11 mouse cellular contexts compared by ENCODE assay signal in the genomic region with DNA sequence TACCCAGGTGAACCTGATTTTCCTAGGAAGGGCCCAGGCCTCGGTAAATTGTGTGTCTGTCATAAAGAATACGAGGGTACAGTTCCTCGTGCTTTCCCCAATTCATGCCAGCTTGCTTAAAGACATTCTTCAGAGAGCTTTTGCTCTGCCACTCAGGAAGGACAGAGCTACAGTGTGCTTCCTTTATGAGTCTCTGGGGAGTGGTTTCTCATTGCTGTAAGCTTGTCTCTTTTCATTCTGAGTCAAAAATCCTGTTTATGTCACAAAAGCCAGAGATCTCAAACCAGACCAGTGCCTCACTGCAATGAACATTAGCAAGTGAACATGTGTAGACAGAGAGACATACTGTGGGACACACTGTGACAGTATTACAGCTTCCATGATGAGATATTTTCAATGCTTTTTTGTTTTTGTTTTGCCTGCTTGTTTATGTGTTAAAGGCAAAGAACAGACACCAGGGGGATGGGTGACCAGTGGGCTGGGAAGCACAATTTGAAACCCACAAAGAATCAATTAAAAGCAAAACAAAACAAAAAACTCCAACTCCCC. TPM values are rescaled to one million over a fixed set of nuclear protein-coding genes. Genes with fewer than 3 reads are reported as not detected.
DNase-seq lines count a peak whose midpoint lies in the region; ATAC-seq and TF ChIP-seq lines count a peak whose summit lies in the region.
"Had no signal": no experiment of that assay in that cellular context is flagged by ENCODE, and none has a peak within 500 bp of the region (broad histone marks: within the 10 kb centered on the region; RNA-seq: fewer than 3 reads in every experiment).

No protein-coding gene starts in this region.

- no peak for TF ChIP-seq POLR2A in liver, adult 2 months (IDR thresholded peaks at IDR 0.05; ENCODE audit: extremely low read depth, insufficient read depth, low read length)
- TF ChIP-seq POLR2A in brain, embryonic 14.5 days (IDR thresholded peaks at IDR 0.05; ENCODE audit: borderline replicate concordance, extremely low read depth, insufficient read depth, insufficient read length, poor library complexity, severe bottlenecking): no peak
- TF ChIP-seq POLR2A in small intestine, adult 2 months (IDR thresholded peaks at IDR 0.05; ENCODE audit: low read depth, low read length): no peak

- H3K36me3 ChIP-seq in liver, adult 2 months (ENCODE audit: control insufficient read depth, insufficient read depth, low read length): peaks cover 4% of the 10 kb centered on the region; the same call in 1 of the 2 replicates
- no peaks in the 10 kb centered on the region for H3K36me3 ChIP-seq in liver, embryonic 11.5 days (ENCODE audit: control insufficient read depth, insufficient read depth, low read length)
- no peaks in the 10 kb centered on the region for H3K36me3 ChIP-seq in hindbrain, embryonic 15.5 days
- no peaks in the 10 kb centered on the region; the same call in 1 of the 2 replicates for H3K36me3 ChIP-seq in small intestine, adult 2 months (ENCODE audit: control insufficient read depth, insufficient read depth, low read length)

- H3K9me3 ChIP-seq in liver, embryonic 11.5 days (ENCODE audit: control insufficient read depth, low read length): no peaks in the 10 kb centered on the region
- no peaks in the 10 kb centered on the region for H3K9me3 ChIP-seq in hindbrain, embryonic 15.5 days

- no peak overlapping the region; the same call in 1 of the 2 replicates for H3K9ac ChIP-seq in liver, adult 2 months (ENCODE audit: low read depth, low read length)
- no peak overlapping the region for H3K9ac ChIP-seq in liver, embryonic 11.5 days (ENCODE audit: low read depth, low read length)
- H3K9ac ChIP-seq in hindbrain, embryonic 15.5 days: no peak overlapping the region
- H3K9ac ChIP-seq: lung, embryonic 14.5 days had no signal

- H3K4me1 ChIP-seq in liver, adult 2 months (ENCODE audit: control insufficient read depth, insufficient read depth, low read length): peaks cover 53% of the 10 kb centered on the region
- H3K4me1 ChIP-seq in liver, embryonic 11.5 days (replicated peaks; ENCODE audit: control insufficient read depth, insufficient read depth, low read length): 0 out of 2 replicates have a peak, but pooled peaks cover 2% of the 10 kb centered on the region
- peaks cover 4% of the 10 kb centered on the region; the same call in 1 of the 2 replicates for H3K4me1 ChIP-seq in hindbrain, embryonic 15.5 days (replicated peaks)
- peaks cover 16% of the 10 kb centered on the region; the same call in 1 of the 2 replicates for H3K4me1 ChIP-seq in small intestine, adult 2 months (ENCODE audit: control insufficient read depth, insufficient read depth, insufficient read length, low read length)

- peaks cover 24% of the 10 kb centered on the region; the same call in 1 of the 2 replicates for H3K79me2 ChIP-seq in liver, adult 2 months (ENCODE audit: control insufficient read depth, insufficient read depth, low read length)

- 20% methylated on average over 3 of the region's 3 CpGs for whole genome bisulfite sequencing in liver, adult 2 months
- WGBS in liver, embryonic 11.5 days: 69% methylated on average over 3 of the region's 3 CpGs
- 59% methylated on average over 3 of the region's 3 CpGs for whole genome bisulfite sequencing in hindbrain, embryonic 15.5 days
- WGBS in small intestine, adult 2 months: 11% methylated on average over 3 of the region's 3 CpGs

- no peak for TF ChIP-seq CTCF in liver, adult 2 months (IDR thresholded peaks at IDR 0.05; ENCODE audit: low read depth, low read length)
- TF ChIP-seq CTCF in brain, embryonic 14.5 days (IDR thresholded peaks at IDR 0.05; ENCODE audit: borderline replicate concordance, extremely low read depth, insufficient read depth, insufficient read length): no peak
- no peak for TF ChIP-seq CTCF in small intestine, adult 2 months (IDR thresholded peaks at IDR 0.05; ENCODE audit: extremely low read depth, insufficient read length, insufficient replicate concordance, low read depth, low read length)

- H3K27ac ChIP-seq in liver, adult 2 months (replicated peaks; ENCODE audit: insufficient read depth, low read depth, low read length): peak overlapping the region; percentile 25
- H3K27ac ChIP-seq in liver, embryonic 11.5 days (ENCODE audit: low read depth, low read length): no peak overlapping the region
- H3K27ac ChIP-seq in hindbrain, embryonic 15.5 days (replicated peaks): peak overlapping the region; percentile 57
- peak overlapping the region; percentile 64 for H3K27ac ChIP-seq in small intestine, adult 2 months (ENCODE audit: insufficient read depth, low read depth, low read length)

- ATAC-seq in liver, embryonic 11.5 days (replicated peaks; ENCODE audit: low FRiP score): no peak
- ATAC-seq in hindbrain, embryonic 15.5 days (ENCODE audit: low FRiP score, low read depth): peak; percentile 23; the same call in 1 of the 2 replicates
- no peak for ATAC-seq in megakaryocyte progenitor cell, adult 5-6 weeks (replicated peaks; ENCODE audit: poor library complexity)

- no peak for DNase-seq in liver, adult 2 months (ENCODE audit: extremely low read depth, low read depth, low spot score)
- no peak for DNase-seq in liver, embryonic 11.5 days (ENCODE audit: low spot score)
- peak; percentile 50 for DNase-seq in brain, embryonic 14.5 days (ENCODE audit: low read depth)
- no peak for DNase-seq in urinary bladder, postnatal 25 days (ENCODE audit: low spot score)
- DNase-seq: layer of hippocampus, postnatal 36 days had no signal

- no peak overlapping the region for H3K4me3 ChIP-seq in liver, adult 2 months (ENCODE audit: insufficient read depth, low read depth, low read length)
- no peak overlapping the region for H3K4me3 ChIP-seq in liver, embryonic 11.5 days (ENCODE audit: low read depth, low read length)
- no peak overlapping the region for H3K4me3 ChIP-seq in hindbrain, embryonic 15.5 days
- no peak overlapping the region for H3K4me3 ChIP-seq in small intestine, adult 2 months (ENCODE audit: low read depth, low read length)
- H3K4me3 ChIP-seq: erythroblast, embryonic 14.5 days had no signal

- H3K4me2 ChIP-seq in liver, embryonic 11.5 days: no peak overlapping the region
- H3K4me2 ChIP-seq in hindbrain, embryonic 15.5 days: no peak overlapping the region
- H3K4me2 ChIP-seq: lung, embryonic 14.5 days had no signal

- no peaks in the 10 kb centered on the region for H3K27me3 ChIP-seq in liver, adult 2 months (ENCODE audit: control insufficient read depth, insufficient read depth, low read length)
- H3K27me3 ChIP-seq in liver, embryonic 11.5 days (replicated peaks; ENCODE audit: control insufficient read depth, insufficient read depth, low read length): no peaks in the 10 kb centered on the region
- H3K27me3 ChIP-seq in hindbrain, embryonic 15.5 days: no peaks in the 10 kb centered on the region
- H3K27me3 ChIP-seq in small intestine, adult 2 months (ENCODE audit: control insufficient read depth, insufficient read depth, low read length): no peaks in the 10 kb centered on the region

RNA-seq across cellular contexts. Expression of a gene that starts 0.6 kb away (rescaled TPM):
- total RNA-seq in liver, adult 2 months (2014; rRNA removed): 55.4 and 90.9 TPM in 2 replicates
- polyA plus RNA-seq in liver, adult 2 months (2012; rRNA removed): 84.4 and 106 TPM in 2 replicates
- 0.62 and 0.80 TPM in 2 replicates for polyA plus RNA-seq in liver, embryonic 11.5 days (2014; fragmentation: Nextera tagmentation; extraction: Ambion mirVana)
- polyA plus RNA-seq in brain, embryonic 14.5 days (2012; rRNA removed): 1.5 and 2.0 TPM in 2 replicates
- 3.7 and 3.8 TPM in 2 replicates for polyA plus RNA-seq in hindbrain, embryonic 15.5 days (2015; fragmentation: Nextera tagmentation; extraction: Ambion mirVana)
- 2.1 and 12.2 TPM in 2 replicates for polyA plus RNA-seq in small intestine, adult 2 months (2012; rRNA removed)
- total RNA-seq in megakaryocyte progenitor cell, adult 5-6 weeks (2015): 2.6 and 2.7 TPM in 2 replicates
- total RNA-seq in megakaryocyte progenitor cell, adult 5-6 weeks (2017): 0.71 and 2.0 TPM in 2 replicates
- polyA plus RNA-seq: erythroblast, embryonic 14.5 days had no signal

RNA-seq across cellular contexts. Expression of a gene that starts 30.9 kb away (rescaled TPM):
- 97.1 and 102 TPM in 2 replicates for total RNA-seq in liver, adult 2 months (2014; rRNA removed)
- 77.3 and 91.0 TPM in 2 replicates for polyA plus RNA-seq in liver, adult 2 months (2012; rRNA removed)
- polyA plus RNA-seq in liver, embryonic 11.5 days (2014; fragmentation: Nextera tagmentation; extraction: Ambion mirVana): 0.11 and 0.31 TPM in 2 replicates
- 0.92 and 1.8 TPM in 2 replicates for polyA plus RNA-seq in brain, embryonic 14.5 days (2012; rRNA removed)
- 1.8 and 2.6 TPM in 2 replicates for polyA plus RNA-seq in hindbrain, embryonic 15.5 days (2015; fragmentation: Nextera tagmentation; extraction: Ambion mirVana)
- 2.7 and 3.6 TPM in 2 replicates for polyA plus RNA-seq in small intestine, adult 2 months (2012; rRNA removed)
- total RNA-seq in megakaryocyte progenitor cell, adult 5-6 weeks (2015): 0.91 and 1.0 TPM in 2 replicates
- total RNA-seq in megakaryocyte progenitor cell, adult 5-6 weeks (2017): 0.87 and 1.6 TPM in 2 replicates
- total RNA-seq: layer of hippocampus, postnatal 36 days had no signal
- polyA plus RNA-seq: erythroblast, embryonic 14.5 days; heart, embryonic 14.5 days; lung, embryonic 14.5 days had no signal

RNA-seq across cellular contexts. Expression of a gene that starts 31.8 kb away (rescaled TPM):
- 75.8 and 159 TPM in 2 replicates for total RNA-seq in liver, adult 2 months (2014; rRNA removed)
- polyA plus RNA-seq in liver, adult 2 months (2012; rRNA removed): 41.5 and 119 TPM in 2 replicates
- polyA plus RNA-seq in liver, embryonic 11.5 days (2014; fragmentation: Nextera tagmentation; extraction: Ambion mirVana): not detected in 2 replicates
- 0.04 TPM in 1 of 2 replicates, not detected in the other for polyA plus RNA-seq in brain, embryonic 14.5 days (2012; rRNA removed)
- not detected in 2 replicates for polyA plus RNA-seq in hindbrain, embryonic 15.5 days (2015; fragmentation: Nextera tagmentation; extraction: Ambion mirVana)
- 0.28 and 0.34 TPM in 2 replicates for polyA plus RNA-seq in small intestine, adult 2 months (2012; rRNA removed)
- total RNA-seq in megakaryocyte progenitor cell, adult 5-6 weeks (2015): 1.0 and 2.5 TPM in 2 replicates
- total RNA-seq in megakaryocyte progenitor cell, adult 5-6 weeks (2017): 0.81 TPM in 1 of 2 replicates, not detected in the other
- total RNA-seq: layer of hippocampus, postnatal 36 days had no signal
- polyA plus RNA-seq: erythroblast, embryonic 14.5 days; heart, embryonic 14.5 days; lung, embryonic 14.5 days had no signal

RNA-seq across cellular contexts. Expression of a gene that starts 39.1 kb away (rescaled TPM):
- total RNA-seq in liver, adult 2 months (2014; rRNA removed): 20.1 and 51.1 TPM in 2 replicates
- polyA plus RNA-seq in liver, adult 2 months (2012; rRNA removed): 2.0 and 3.9 TPM in 2 replicates
- polyA plus RNA-seq in liver, embryonic 11.5 days (2014; fragmentation: Nextera tagmentation; extraction: Ambion mirVana): 1.6 and 2.8 TPM in 2 replicates
- polyA plus RNA-seq in brain, embryonic 14.5 days (2012; rRNA removed): 0.72 and 0.81 TPM in 2 replicates
- 1.2 and 1.5 TPM in 2 replicates for polyA plus RNA-seq in hindbrain, embryonic 15.5 days (2015; fragmentation: Nextera tagmentation; extraction: Ambion mirVana)
- polyA plus RNA-seq in small intestine, adult 2 months (2012; rRNA removed): 57.1 and 60.9 TPM in 2 replicates
- total RNA-seq in megakaryocyte progenitor cell, adult 5-6 weeks (2015): 24.0 and 29.5 TPM in 2 replicates
- total RNA-seq in megakaryocyte progenitor cell, adult 5-6 weeks (2017): 37.6 and 47.2 TPM in 2 replicates

RNA-seq across cellular contexts. Expression of a gene that starts 46.4 kb away (rescaled TPM):
- 4.0 and 4.6 TPM in 2 replicates for total RNA-seq in liver, adult 2 months (2014; rRNA removed)
- 0.07 and 0.11 TPM in 2 replicates for polyA plus RNA-seq in liver, adult 2 months (2012; rRNA removed)
- not detected in 2 replicates for polyA plus RNA-seq in liver, embryonic 11.5 days (2014; fragmentation: Nextera tagmentation; extraction: Ambion mirVana)
- polyA plus RNA-seq in brain, embryonic 14.5 days (2012; rRNA removed): not detected in 2 replicates
- not detected in 2 replicates for polyA plus RNA-seq in hindbrain, embryonic 15.5 days (2015; fragmentation: Nextera tagmentation; extraction: Ambion mirVana)
- polyA plus RNA-seq in small intestine, adult 2 months (2012; rRNA removed): not detected in 2 replicates
- total RNA-seq in megakaryocyte progenitor cell, adult 5-6 weeks (2015): not detected in 2 replicates
- total RNA-seq in megakaryocyte progenitor cell, adult 5-6 weeks (2017): not detected in 2 replicates
- total RNA-seq: layer of hippocampus, postnatal 36 days had no signal
- polyA plus RNA-seq: erythroblast, embryonic 14.5 days; heart, embryonic 14.5 days; lung, embryonic 14.5 days had no signal

Comparison
In these comparisons a context has a peak if more than half of its experiments do, and no peak if none do; other contexts are left out.
1. RNA of a gene that starts 30.9 kb away (polyA plus RNA-seq): 77.3 to 91.0 TPM in liver, adult 2 months; 2.7 to 3.6 TPM in small intestine, adult 2 months, 1.8 to 2.6 TPM in hindbrain, embryonic 15.5 days, 0.92 to 1.8 TPM in brain, embryonic 14.5 days and 0.11 to 0.31 TPM in liver, embryonic 11.5 days; every median in the first group is over 10 times any median in the second.
2. RNA of a gene that starts 31.8 kb away (polyA plus RNA-seq): 41.5 to 119 TPM in liver, adult 2 months; 0.28 to 0.34 TPM in small intestine, adult 2 months, 0.04 TPM in brain, embryonic 14.5 days, not detected in liver, embryonic 11.5 days and not detected in hindbrain, embryonic 15.5 days; every median in the first group is over 10 times any median in the second.